Mouse (Mus musculus) Patski (cell line): ENCODE results near the gene Tpi1. TPM values are rescaled to one million over a fixed set of nuclear protein-coding genes. Genes with fewer than 3 reads are reported as not detected.

ENCODE experiments used
- ATAC-seq: fragments of 100-300 bp; one replicate; pipeline ENCODE4 v1.8.0; 2021
- CTCF ChIA-PET: fragments of 350-600 bp; sonication (Branson Sonifier 250); formaldehyde crosslinking; loops from one replicate; lab custom pipeline; 2022; ENCODE audit warnings: inconsistent platforms; lab: Charles Lee
- POLR2A ChIA-PET: fragments of 350-600 bp; sonication (Branson Sonifier 250); formaldehyde crosslinking; loops from one replicate; lab custom pipeline; 2022; ENCODE audit warnings: antibody characterized with exemption, inconsistent platforms; lab: Charles Lee
- DNase-seq: peaks from one replicate; pipeline ENCODE4 v3.0.0-alpha.2; 2011; ENCODE audit warnings: low read depth, low spot score
- H3K27me3 ChIP-seq: fragments of 371-371 bp; one replicate; pipeline ENCODE4 v1.5.1; 2021
- CTCF ChIP-seq: fragments of 100-300 bp; IDR thresholded peaks from one replicate; pipeline ENCODE4 v1.5.1; 2021
- in situ Hi-C: fragments of 300-500 bp; cut with MboI; formaldehyde crosslinking; loops from 3 replicates; pipeline ENCODE4 v1.11.1; 2018; ENCODE audit warnings: low pct_unique_long_range_greater_than_20kb, mixed read lengths
- polyA plus RNA-seq: library from polyadenylated mRNA; unstranded; gene quantifications from one replicate; pipeline ENCODE4 v1.2.3, GENCODE M21; 2021

Gene Tpi1
- 1,211 TPM for polyA plus RNA-seq

- ChIA-PET POLR2A (interaction anchor here (0.6 to 6.4 kb wide), 5 partner anchors 8 to 157 kb away, joined by 3 to 27 read pairs (median 4); partner anchors contain the start of genes Cdca3 and Usp5), CTCF (interaction anchor here (0.9 kb wide), 1 partner anchor 8 kb away, joined by 3 read pairs; no protein-coding TSS in a partner anchor)
- ATAC-seq (peak; percentile 70), DNase-seq (no peak)
- in situ Hi-C loops = no loop called here
- no peak for TF ChIP-seq CTCF
- H3K27me3 ChIP-seq = no peaks in the 10 kb centered on the region
Observed at GRCm38 (mm10) chr6:124813933-124814332, at the start of gene Tpi1. Gene Tpi1 (minus strand): TSS chr6:124814296.

GRCm38 (mm10) chr6:124863125-124863657 lies 49.1 kb upstream of the Tpi1 start:
- no peak for ATAC-seq
- H3K27me3 ChIP-seq = peaks cover 22% of the 10 kb centered on the region
- ChIA-PET POLR2A (interaction anchor here (0.5 to 2.0 kb wide), 4 partner anchors 29 to 146 kb away, joined by 3 to 6 read pairs (median 4); no protein-coding TSS in a partner anchor), CTCF (interaction anchor here (1.6 to 3.3 kb wide), 2 partner anchors 16 to 41 kb away, joined by 7 to 10 read pairs; no protein-coding TSS in a partner anchor)
- no peak for DNase-seq
- TF ChIP-seq CTCF = no peak
- in situ Hi-C loops = no loop called here

GRCm38 (mm10) chr6:124862406-124863124 lies 48.5 kb upstream of the Tpi1 start:
- in situ Hi-C loops = no loop called here
- H3K27me3 ChIP-seq = peaks cover 17% of the 10 kb centered on the region
- TF ChIP-seq CTCF = no peak
- ATAC-seq = no peak
- ChIA-PET POLR2A (interaction anchor here (0.8 to 2.0 kb wide), 4 partner anchors 38 to 66 kb away, joined by 3 to 6 read pairs (median 3); no protein-coding TSS in a partner anchor), CTCF (interaction anchor here (0.6 to 3.3 kb wide), 3 partner anchors 16 to 41 kb away, joined by 3 to 10 read pairs (median 7); no protein-coding TSS in a partner anchor)
- no peak for DNase-seq

GRCm38 (mm10) chr6:124861802-124862201 lies 47.7 kb upstream of the Tpi1 start:
- ATAC-seq (no peak), DNase-seq (no peak)
- TF ChIP-seq CTCF = no peak
- H3K27me3 ChIP-seq = peaks cover 12% of the 10 kb centered on the region
- POLR2A ChIA-PET = interaction anchor here (1.0 to 2.0 kb wide), 2 partner anchors 42 to 66 kb away, joined by 3 to 6 read pairs; no protein-coding TSS in a partner anchor
- CTCF ChIA-PET = interaction anchor here (1.6 to 3.3 kb wide), 2 partner anchors 15 to 42 kb away, joined by 7 to 10 read pairs; no protein-coding TSS in a partner anchor
- in situ Hi-C loops = no loop called here

GRCm38 (mm10) chr6:124861266-124861665 lies 47.2 kb upstream of the Tpi1 start:
- CTCF ChIA-PET = interaction anchor here (1.6 to 3.3 kb wide), 2 partner anchors 14 to 43 kb away, joined by 7 to 10 read pairs; no protein-coding TSS in a partner anchor
- POLR2A ChIA-PET = interaction anchor here (2.0 kb wide), 1 partner anchor 43 kb away, joined by 6 read pairs; no protein-coding TSS in a partner anchor
- in situ Hi-C loops = no loop called here
- H3K27me3 ChIP-seq = peaks cover 8% of the 10 kb centered on the region
- no peak for DNase-seq
- TF ChIP-seq CTCF = no peak
- no peak for ATAC-seq

- TF ChIP-seq CTCF = no peak
- ATAC-seq (no peak), DNase-seq (no peak)
- in situ Hi-C loops = no loop called here
- ChIA-PET CTCF (interaction anchor here (0.7 to 3.3 kb wide), 8 partner anchors 10 to 168 kb away, joined by 3 to 20 read pairs (median 4); partner anchors contain the start of gene Mlf2), POLR2A (interaction anchor here (1.4 kb wide), 1 partner anchor 136 kb away, joined by 3 read pairs; the partner anchor contains the start of gene Pianp)
- H3K27me3 ChIP-seq = peaks cover 3% of the 10 kb centered on the region
Observed at GRCm38 (mm10) chr6:124860511-124860910, 46.4 kb upstream of the Tpi1 start.

GRCm38 (mm10) chr6:124859725-124860124 lies 45.6 kb upstream of the Tpi1 start:
- in situ Hi-C loops = no loop called here
- ChIA-PET POLR2A (interaction anchor here (1.4 kb wide), 1 partner anchor 137 kb away, joined by 3 read pairs; the partner anchor contains the start of gene Pianp), CTCF (interaction anchor here (0.6 to 3.3 kb wide), 17 partner anchors 9 to 170 kb away, joined by 3 to 20 read pairs (median 4); partner anchors contain the start of gene Mlf2)
- peak; percentile 51 for ATAC-seq
- TF ChIP-seq CTCF = no peak
- H3K27me3 ChIP-seq = peaks cover 3% of the 10 kb centered on the region
- DNase-seq = no peak

GRCm38 (mm10) chr6:124858561-124859318 lies 44.6 kb upstream of the Tpi1 start:
- ChIA-PET CTCF (interaction anchor here (1.2 to 2.1 kb wide), 4 partner anchors 32 to 149 kb away, joined by 3 to 20 read pairs (median 6); partner anchors contain the start of gene Mlf2), POLR2A (interaction anchor here (1.4 kb wide), 1 partner anchor 138 kb away, joined by 3 read pairs; the partner anchor contains the start of gene Pianp)
- ATAC-seq (no peak), DNase-seq (no peak)
- TF ChIP-seq CTCF = no peak
- in situ Hi-C loops = no loop called here
- H3K27me3 ChIP-seq = no peaks in the 10 kb centered on the region

GRCm38 (mm10) chr6:124857840-124858530 lies 43.9 kb upstream of the Tpi1 start:
- no peak for ATAC-seq

More at GRCm38 (mm10) chr6:124857840-124858530, 43.9 kb upstream of the Tpi1 start:
- DNase-seq = no peak
- CTCF ChIA-PET = interaction anchor here (0.6 kb wide), 1 partner anchor 416 kb away, joined by 3 read pairs; no protein-coding TSS in a partner anchor
- TF ChIP-seq CTCF = no peak
- POLR2A ChIA-PET = no interaction called here
- no peaks in the 10 kb centered on the region for H3K27me3 ChIP-seq
- in situ Hi-C loops = no loop called here
